In the genomic region with DNA sequence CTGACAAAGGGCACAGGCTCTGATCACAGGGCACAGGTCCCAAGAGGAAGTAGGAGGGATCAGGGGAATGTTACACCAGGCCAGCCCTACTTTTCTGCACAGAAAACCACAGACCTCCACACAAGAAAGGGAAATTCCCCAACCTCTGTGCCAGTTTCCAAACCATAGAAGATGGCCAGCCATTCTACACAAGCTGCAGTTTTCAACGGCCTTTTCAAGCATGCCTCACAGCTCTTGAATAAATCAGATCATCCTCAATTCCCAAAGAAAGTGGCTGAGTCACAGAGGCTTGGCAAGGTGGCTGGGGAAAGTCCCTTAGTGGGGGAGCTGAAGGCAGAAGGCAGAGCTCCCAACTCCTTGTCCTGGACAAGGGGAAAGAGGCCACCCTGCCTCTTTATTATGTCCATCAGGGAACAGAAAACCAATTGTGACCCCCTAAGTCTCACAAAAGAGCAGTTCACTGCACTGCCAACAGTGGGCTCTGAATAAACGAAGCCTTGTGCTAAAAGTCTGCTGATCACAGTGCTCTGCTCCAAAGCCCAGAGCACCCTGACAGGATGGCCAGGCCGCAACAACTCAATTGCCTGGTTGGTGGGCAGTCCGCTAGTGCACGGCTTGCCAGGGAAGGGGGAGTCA, we compare ENCODE assay signal across 8 mouse cellular contexts.
DNase-seq lines count a peak whose midpoint lies in the region; ATAC-seq and TF ChIP-seq lines count a peak whose summit lies in the region.

No protein-coding gene starts in this region.

- TF ChIP-seq POLR2A in thymus, adult 2 months (IDR thresholded peaks at IDR 0.05; ENCODE audit: control insufficient read depth, extremely low read depth, insufficient read depth, low read length, poor library complexity) = no peak

- peak; percentile 48 for ATAC-seq in lung, postnatal 0 days
- ATAC-seq in activated CD4-positive, CD25-positive, alpha-beta regulatory T cell, adult 4 months = no peak

- no peak overlapping the region for H3K4me3 ChIP-seq in lung, postnatal 0 days (ENCODE audit: low read depth, low read length)
- no peak overlapping the region for H3K4me3 ChIP-seq in thymus, adult 2 months (ENCODE audit: control insufficient read depth, insufficient read depth, low read length)

- no peak for TF ChIP-seq EP300 in lung, postnatal 0 days (IDR thresholded peaks at IDR 0.05)

- TF ChIP-seq CTCF in lung, postnatal 0 days (IDR thresholded peaks at IDR 0.05) = no peak
- TF ChIP-seq CTCF in thymus, adult 2 months (IDR thresholded peaks at IDR 0.05; ENCODE audit: borderline replicate concordance, control insufficient read depth, extremely low read depth, insufficient read depth, low read length, poor library complexity) = no peak

- H3K4me1 ChIP-seq in lung, postnatal 0 days (ENCODE audit: insufficient read depth, low read depth, low read length) = no peaks in the 10 kb centered on the region
- no peaks in the 10 kb centered on the region for H3K4me1 ChIP-seq in thymus, adult 2 months (replicated peaks; ENCODE audit: control insufficient read depth, insufficient read depth, low read length)

- H3K27ac ChIP-seq in lung, postnatal 0 days (ENCODE audit: low read length) = no peak overlapping the region; the same call in 1 of the 2 replicates
- H3K27ac ChIP-seq in thymus, adult 2 months (ENCODE audit: control insufficient read depth, insufficient read depth, low read length) = no peak overlapping the region

- H3K9me3 ChIP-seq in lung, postnatal 0 days (ENCODE audit: low read length) = no peaks in the 10 kb centered on the region

- 75% methylated on average over 5 of the region's 5 CpGs for WGBS in lung, postnatal 0 days
- 67% methylated on average over 5 of the region's 5 CpGs for WGBS in thymus, adult 2 months

- peak; percentile 69 for DNase-seq in layer of hippocampus, adult 11-12 months (ENCODE audit: low spot score)
- DNase-seq in layer of hippocampus, adult 9-10 months (ENCODE audit: low spot score) = no peak
- peak; percentile 15 to 59 for DNase-seq in cerebellum, postnatal 10 days
- DNase-seq in heart, adult 9 months (ENCODE audit: low spot score in 2 of 2) = peak; percentile 55 to 68
- peak; percentile 48 for DNase-seq in lung, postnatal 0 days (ENCODE audit: low spot score)
- no peak for DNase-seq in urinary bladder, adult 18-20 months (ENCODE audit: low spot score in 2 of 2)
- no peak for DNase-seq in thymus, adult 2 months

- H3K27me3 ChIP-seq in lung, postnatal 0 days (replicated peaks; ENCODE audit: insufficient read depth, low read length) = no peaks in the 10 kb centered on the region
- H3K27me3 ChIP-seq in thymus, adult 2 months (ENCODE audit: control insufficient read depth, insufficient read depth, low read length) = no peaks in the 10 kb centered on the region

- no peak overlapping the region for H3K4me2 ChIP-seq in lung, postnatal 0 days (replicated peaks; ENCODE audit: low read depth, low read length)

- no peak overlapping the region for H3K9ac ChIP-seq in lung, postnatal 0 days (replicated peaks; ENCODE audit: low read depth)

- H3K36me3 ChIP-seq in lung, postnatal 0 days (ENCODE audit: insufficient read depth, low read length) = no peaks in the 10 kb centered on the region
- H3K36me3 ChIP-seq in thymus, adult 2 months (ENCODE audit: control insufficient read depth, insufficient read depth, low read length) = no peaks in the 10 kb centered on the region

Comparison
In these comparisons a context has a peak if more than half of its experiments do, and no peak if none do; other contexts are left out.
1. DNase-seq: peak in layer of hippocampus, adult 11-12 months (single experiment), cerebellum, postnatal 10 days (2 of 2), heart, adult 9 months (2 of 2) and lung, postnatal 0 days (single experiment); none in layer of hippocampus, adult 9-10 months (single experiment), urinary bladder, adult 18-20 months (0 of 2) and thymus, adult 2 months (single experiment).